Mouse (Mus musculus) thymus, postnatal 10 days (tissue): ENCODE data around the gene Amer2.
A peak's percentile ranks its signal among the peaks of the same experiment; 100 is the strongest.
"Not testable (repeated sequence)": the region's sequence is repeated elsewhere in the genome, so short reads cannot be mapped to it uniquely, and the experiment has no call there.

Experiments used
- DNase-seq, 2 experiments: peaks; one replicate each; pipeline ENCODE4 v3.0.0; 2021; ENCODE audit warnings: low spot score in 2 of 2

Gene Amer2

GRCm38 (mm10) chr14:60372821-60373309 lies at the start of gene Amer2:
Gene Amer2 (plus strand): TSS chr14:60373259.
- DNase-seq = no peak

DNA sequence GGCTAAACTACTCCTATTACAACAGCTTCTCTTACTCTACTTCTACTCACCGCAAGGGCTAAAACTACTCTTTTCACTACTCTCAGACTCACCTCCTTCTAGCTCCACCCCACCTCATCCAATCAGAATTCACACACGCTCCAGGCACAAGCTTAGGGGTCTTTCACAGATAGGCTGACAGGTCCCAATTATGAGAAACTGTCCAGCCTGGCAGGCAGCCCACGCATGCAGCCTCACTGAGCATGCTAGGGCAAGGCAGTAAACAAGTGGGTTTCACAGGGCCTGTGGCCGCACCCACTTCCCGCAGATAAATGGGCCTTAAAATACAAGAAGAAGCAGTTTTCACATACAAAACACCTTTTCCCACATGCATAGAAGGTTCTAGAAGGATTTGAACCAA lies 33.1 kb upstream of the Amer2 start:
- DNase-seq = not testable (repeated sequence)

GRCm38 (mm10) chr14:60340570-60340969 lies 32.5 kb upstream of the Amer2 start:
- DNase-seq = no peak

- DNase-seq = no peak
These were observed 27.7 kb upstream of the Amer2 start for GRCm38 (mm10) chr14:60345326-60345876.

DNA sequence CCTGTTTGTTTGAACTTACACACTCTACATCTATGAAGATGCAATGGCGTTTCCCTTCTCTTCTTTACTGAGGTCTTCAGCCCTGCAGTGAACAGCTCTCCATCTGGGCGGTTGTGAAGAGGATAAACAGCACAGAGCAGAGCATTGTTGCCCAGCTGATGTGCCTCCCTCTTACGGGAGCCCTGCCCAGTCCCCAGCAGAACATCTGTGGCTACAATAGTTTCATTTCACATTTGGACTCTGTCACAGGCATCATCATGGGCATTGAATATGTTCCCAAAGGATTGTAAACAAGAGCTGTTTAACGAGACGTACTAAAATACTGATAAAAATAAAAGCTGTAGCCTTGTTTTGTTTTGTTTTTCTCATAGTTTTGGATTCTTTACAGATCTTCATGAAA lies 14.7 kb upstream of the Amer2 start:
- DNase-seq = no peak

- DNase-seq = no peak
These were observed 11.5 kb upstream of the Amer2 start for GRCm38 (mm10) chr14:60361380-60362212.

GRCm38 (mm10) chr14:60366729-60367128 lies 6.3 kb upstream of the Amer2 start:
- DNase-seq = no peak

DNA sequence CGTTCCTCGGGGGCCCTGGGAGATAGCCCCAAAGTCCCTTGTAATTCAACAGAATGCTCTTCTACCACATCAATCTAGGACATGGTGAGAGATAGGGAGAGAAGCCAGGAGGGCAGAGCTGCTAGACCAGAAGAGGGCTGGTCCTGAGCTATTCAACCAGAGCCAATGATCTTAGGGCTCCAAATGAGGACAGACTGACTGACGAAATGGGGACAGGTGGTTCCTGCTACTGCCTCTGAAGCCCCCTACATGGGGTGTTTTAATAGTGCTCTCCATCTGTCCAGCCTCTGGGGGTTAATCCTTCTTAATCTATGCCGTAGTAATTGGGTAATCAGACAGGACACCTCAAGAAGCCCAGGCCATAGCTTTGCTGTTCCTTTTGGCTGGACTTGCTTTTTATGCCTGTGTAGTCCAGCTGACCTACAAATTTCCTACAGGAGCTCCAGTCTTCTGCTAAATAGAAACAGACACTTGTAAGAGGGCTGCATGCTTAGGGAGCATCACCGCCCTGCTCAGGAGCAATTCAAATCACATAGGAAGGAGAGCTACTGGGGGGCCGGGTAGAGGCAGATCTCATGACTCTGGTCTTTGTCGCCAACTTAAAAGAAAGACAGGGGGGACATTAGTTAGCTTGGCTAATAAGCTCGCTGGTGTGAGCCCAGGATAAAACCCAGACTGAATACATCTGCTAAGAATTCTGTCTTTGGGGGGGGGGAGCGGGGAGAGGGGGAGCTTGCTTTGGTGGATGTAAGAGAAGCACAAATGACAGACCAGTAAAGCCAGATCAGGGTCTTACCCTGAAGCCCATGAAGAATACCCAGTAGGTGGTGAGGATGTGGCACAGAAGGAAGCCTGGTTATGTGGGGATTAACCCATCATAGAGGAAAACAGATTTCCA lies 4.0 kb upstream of the Amer2 start:
- DNase-seq = no peak

DNA sequence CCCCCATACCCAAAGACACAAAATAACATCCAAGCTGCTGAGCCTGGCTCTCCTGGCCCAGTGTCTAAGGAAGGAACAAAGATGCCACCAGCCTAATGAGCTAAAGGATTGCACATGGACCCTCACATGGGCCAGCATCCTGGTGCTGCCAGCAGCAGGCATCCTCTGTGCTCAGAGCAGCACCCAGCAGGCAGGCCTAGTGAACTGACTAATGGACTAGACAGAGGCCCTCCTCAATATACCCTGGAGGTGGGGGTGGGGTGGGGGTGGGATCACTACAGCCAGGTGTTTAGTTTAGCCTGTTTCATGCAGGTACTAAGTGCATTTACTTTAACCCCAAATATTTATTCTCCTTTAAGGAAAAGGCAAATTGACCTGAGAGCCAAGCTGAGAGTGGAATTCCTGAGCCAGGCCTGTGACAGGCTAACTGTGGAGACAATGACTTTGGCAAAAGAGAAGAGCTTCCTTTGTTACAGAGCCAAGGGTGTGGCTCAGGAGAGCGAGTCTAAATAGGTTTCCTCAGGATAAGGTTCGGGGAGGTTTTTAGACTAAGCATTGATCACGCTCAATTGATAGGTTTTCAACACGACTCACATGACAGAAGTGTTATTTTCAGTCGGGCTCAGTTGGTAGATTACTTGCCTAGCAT lies 3.3 kb upstream of the Amer2 start:
- DNase-seq = no peak

- no peak for DNase-seq
These were observed 4.0 kb downstream of the Amer2 start for GRCm38 (mm10) chr14:60377107-60377506.

- DNase-seq = no peak
These were observed 4.5 kb downstream of the Amer2 start for GRCm38 (mm10) chr14:60377546-60377945.

DNA sequence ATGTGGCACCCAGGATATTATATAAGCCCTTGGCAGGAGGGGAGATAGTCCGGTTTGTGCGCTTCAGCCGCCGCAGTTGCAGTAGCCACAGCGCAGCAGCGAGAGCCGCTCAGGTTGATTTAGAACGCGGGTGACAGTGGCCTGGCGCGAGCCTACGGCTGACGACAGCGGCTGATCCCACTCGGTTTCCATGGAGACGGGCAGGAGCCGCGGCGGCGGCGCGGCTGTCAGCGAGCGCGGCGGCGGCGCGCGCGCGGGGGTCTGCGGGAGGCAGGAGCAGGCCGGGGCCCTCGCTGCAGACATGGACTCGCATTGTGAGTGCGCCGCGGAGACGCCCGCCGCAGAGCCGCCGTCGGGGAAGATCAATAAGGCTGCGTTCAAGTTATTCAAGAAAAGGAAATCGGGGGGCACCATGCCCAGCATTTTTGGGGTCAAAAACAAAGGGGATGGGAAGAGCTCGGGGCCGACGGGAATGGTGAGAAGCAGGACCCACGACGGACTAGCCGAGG lies 5.1 kb downstream of the Amer2 start:
- peak in 1 of 2 experiments; percentile 20 for DNase-seq

DNA sequence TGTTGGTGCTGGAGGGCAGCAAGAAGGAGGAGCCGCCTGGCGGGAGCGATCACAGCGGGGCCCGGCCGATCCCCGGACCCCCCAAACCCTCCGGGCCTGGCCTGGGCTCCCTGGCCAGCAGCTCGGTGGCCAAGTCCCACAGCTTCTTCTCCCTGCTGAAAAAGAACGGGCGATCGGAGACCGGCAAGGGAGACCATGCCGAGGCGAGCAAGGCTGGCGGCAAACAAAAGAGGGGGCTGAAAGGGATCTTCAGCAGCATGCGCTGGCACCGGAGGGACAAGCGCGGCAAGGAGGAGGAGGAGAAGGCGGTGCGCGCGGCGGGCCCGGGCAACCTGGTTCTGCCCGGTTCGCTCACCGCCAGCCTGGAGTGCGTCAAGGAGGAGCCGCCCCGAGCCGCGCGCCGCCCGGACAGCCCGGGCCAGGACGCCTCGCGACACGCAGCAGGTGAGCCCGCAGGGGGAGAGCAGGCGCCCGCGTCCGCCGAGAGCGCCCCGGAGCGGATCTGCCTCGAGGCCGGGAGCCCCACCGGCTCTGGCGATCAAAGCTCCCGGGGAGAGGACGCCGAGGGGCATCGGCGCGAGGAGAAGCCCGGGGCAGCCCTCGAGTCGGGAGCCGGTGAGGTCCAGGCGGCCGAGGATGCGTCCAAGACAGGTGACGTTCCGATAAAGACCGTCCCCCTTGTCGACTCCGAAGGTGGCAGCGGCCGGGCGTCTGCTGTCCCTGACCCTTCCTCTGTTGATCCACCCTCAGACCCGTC lies 5.7 kb downstream of the Amer2 start:
- peak in 1 of 2 experiments; percentile 8 for DNase-seq

- no peak for DNase-seq
These were observed 6.4 kb downstream of the Amer2 start for GRCm38 (mm10) chr14:60379323-60379957.

- no peak for DNase-seq
These were observed 6.9 kb downstream of the Amer2 start for GRCm38 (mm10) chr14:60379958-60380330.

DNA sequence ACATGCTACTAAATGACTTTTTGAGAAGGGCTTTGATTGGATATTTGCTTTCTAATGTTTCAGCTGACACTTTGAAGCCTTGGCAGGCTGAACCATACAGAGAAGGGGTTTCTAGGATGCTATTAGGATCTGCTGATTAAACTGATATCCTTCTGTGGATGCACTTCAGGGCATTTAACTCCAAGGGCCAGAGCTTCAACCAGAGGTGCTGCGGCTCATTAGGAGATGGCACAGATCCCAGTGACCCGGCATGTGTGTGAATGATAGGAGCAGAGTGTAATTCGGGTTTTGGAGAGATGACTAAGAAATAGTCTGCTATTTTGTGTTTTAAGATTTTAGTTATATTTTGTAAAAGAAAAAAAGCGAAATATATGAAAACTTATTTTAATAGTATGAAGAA lies 8.6 kb downstream of the Amer2 start:
- DNase-seq = no peak

DNA sequence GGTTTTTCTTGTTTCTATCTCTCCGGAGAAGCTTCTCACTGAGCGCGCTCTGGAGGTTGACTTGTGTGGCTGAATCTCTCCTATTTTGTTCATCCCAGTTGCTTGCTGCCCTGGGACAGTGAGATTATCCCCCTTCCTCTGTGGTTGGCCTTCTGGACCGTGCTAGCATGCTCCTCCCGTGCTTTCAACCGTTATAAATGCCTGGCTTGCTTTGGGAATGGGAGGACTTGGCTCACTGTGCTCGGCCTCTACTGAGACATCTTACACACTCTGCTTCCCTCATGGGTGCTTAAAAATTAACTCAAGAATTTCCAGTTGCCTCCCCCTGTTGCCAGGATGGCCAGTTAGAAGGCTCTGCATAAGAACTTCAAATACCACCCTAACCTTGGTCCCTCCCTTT lies 10.8 kb downstream of the Amer2 start:
- no peak for DNase-seq

DNA sequence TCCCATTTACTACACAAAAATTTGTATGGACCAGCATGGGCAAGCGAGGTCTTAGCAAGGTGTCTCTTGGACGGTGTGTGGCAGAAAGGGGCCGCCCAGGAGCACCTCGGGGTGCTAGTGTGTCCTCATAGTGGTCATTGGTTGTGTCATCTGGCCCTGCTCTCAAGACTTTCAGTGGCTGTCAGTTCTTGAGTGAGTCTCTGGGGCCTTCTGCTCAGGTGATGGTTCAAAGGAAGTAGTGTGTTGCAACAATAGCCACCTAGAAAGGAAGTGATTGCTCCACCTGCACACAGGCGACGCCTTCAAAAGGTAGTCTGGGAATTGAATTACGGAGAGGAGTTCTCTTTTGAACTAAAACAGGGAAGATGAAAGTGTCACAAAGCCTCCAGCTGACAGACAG lies 11.2 kb downstream of the Amer2 start:
- no peak for DNase-seq

DNA sequence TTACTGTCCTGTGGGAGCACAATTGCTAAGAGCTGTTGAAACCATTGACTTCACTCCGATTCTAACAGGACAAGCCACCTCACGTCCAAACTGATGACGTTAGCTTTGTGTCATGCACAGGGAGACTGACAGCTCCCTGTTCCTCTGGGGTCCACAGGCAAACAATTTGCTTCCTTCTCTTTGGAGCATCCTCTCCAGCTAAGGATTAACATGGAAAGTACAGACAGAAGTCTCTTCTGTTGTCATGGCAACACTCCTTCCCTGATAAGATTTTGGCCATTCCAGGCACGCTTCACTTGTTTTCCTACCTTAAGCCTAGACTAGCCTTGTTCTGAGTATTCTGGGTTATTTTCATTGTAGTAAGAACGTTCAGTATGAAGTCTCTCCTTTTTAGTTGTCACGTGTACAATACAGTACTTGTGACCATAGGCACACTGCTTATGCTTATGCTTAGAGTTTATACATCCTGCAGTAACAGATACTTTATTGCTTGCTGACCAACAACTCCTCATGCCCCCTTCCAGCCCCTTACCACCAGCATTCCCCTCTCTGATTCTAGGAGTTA lies 12.1 kb downstream of the Amer2 start:
- DNase-seq = no peak
